Mouse (Mus musculus): ENCODE data around the gene Med12l. TPM values are rescaled to one million over a fixed set of nuclear protein-coding genes. Genes with fewer than 3 reads are reported as not detected.

Gene Med12l
- polyA plus RNA-seq, 1 experiment from 2014 or later = 2.8 TPM

- peak overlapping the region; percentile 32 for H3K4me2 ChIP-seq
- TF ChIP-seq CTCF (IDR thresholded peaks at IDR 0.05; ENCODE audit: low read depth) = no peak
- no peak for ATAC-seq (ENCODE audit: insufficient read depth)
- no peak overlapping the region for H3K27ac ChIP-seq (ENCODE audit: low read depth)
- H3K27me3 ChIP-seq (ENCODE audit: insufficient read depth, low read length) = no peaks in the 10 kb centered on the region
- no peaks in the 10 kb centered on the region for H3K36me3 ChIP-seq (ENCODE audit: insufficient read depth)
- H3K4me3 ChIP-seq (ENCODE audit: low read depth, low read length) = no peak overlapping the region
- WGBS = 65% methylated on average over 3 of the region's 3 CpGs
- peaks cover 8% of the 10 kb centered on the region for H3K4me1 ChIP-seq (ENCODE audit: insufficient read depth)
- no peak overlapping the region for H3K9ac ChIP-seq
- no peaks in the 10 kb centered on the region for H3K9me3 ChIP-seq (ENCODE audit: low read depth, low read length)
- no peak for DNase-seq
Measured at GRCm38 (mm10) chr3:59129547-59129946, 123.9 kb downstream of the Med12l start.

GRCm38 (mm10) chr3:59130431-59130830 lies 124.8 kb downstream of the Med12l start:
- Histone ChIP-seq H3K9me3 (ENCODE audit: low read depth, low read length) (no peaks in the 10 kb centered on the region), H3K27me3 (ENCODE audit: insufficient read depth, low read length) (no peaks in the 10 kb centered on the region), H3K36me3 (ENCODE audit: insufficient read depth) (no peaks in the 10 kb centered on the region), H3K9ac (no peak overlapping the region), H3K27ac (ENCODE audit: low read depth) (peak overlapping the region; percentile 48; the same call in 1 of the 2 replicates), H3K4me3 (ENCODE audit: low read depth, low read length) (no peak overlapping the region), H3K4me2 (peak overlapping the region; percentile 37), H3K4me1 (ENCODE audit: insufficient read depth) (peaks cover 8% of the 10 kb centered on the region)
- ATAC-seq (ENCODE audit: insufficient read depth) (peak; percentile 26; the same call in 1 of the 2 replicates), DNase-seq (peak; percentile 52)
- 24% methylated on average over 8 of the region's 8 CpGs for WGBS
- no peak for TF ChIP-seq CTCF (IDR thresholded peaks at IDR 0.05; ENCODE audit: low read depth)

- H3K9ac ChIP-seq = no peak overlapping the region
- H3K9me3 ChIP-seq (ENCODE audit: low read depth, low read length) = no peaks in the 10 kb centered on the region
- ATAC-seq (ENCODE audit: insufficient read depth) (peak; percentile 75), DNase-seq (peak; percentile 81)
- 19% methylated on average over 4 of the region's 4 CpGs for WGBS
- H3K27me3 ChIP-seq (ENCODE audit: insufficient read depth, low read length) = no peaks in the 10 kb centered on the region
- 0 out of 2 replicates have a peak, but pooled peaks cover 2% of the 10 kb centered on the region for H3K4me1 ChIP-seq (ENCODE audit: insufficient read depth)
- H3K4me3 ChIP-seq (ENCODE audit: low read depth, low read length) = no peak overlapping the region
- no peaks in the 10 kb centered on the region for H3K36me3 ChIP-seq (ENCODE audit: insufficient read depth)
- TF ChIP-seq CTCF (IDR thresholded peaks at IDR 0.05; ENCODE audit: low read depth) = no peak
- H3K27ac ChIP-seq (ENCODE audit: low read depth) = peak overlapping the region; percentile 48
- peak overlapping the region; percentile 37; the same call in 1 of the 2 replicates for H3K4me2 ChIP-seq
Measured at GRCm38 (mm10) chr3:59131081-59131480, 125.5 kb downstream of the Med12l start.

GRCm38 (mm10) chr3:59131966-59132365 lies 126.3 kb downstream of the Med12l start:
- TF ChIP-seq CTCF (IDR thresholded peaks at IDR 0.05; ENCODE audit: low read depth) = no peak
- ATAC-seq (ENCODE audit: insufficient read depth) = no peak

GRCm38 (mm10) chr3:59133189-59133588 lies 127.6 kb downstream of the Med12l start:
- 49% methylated on average over 5 of the region's 5 CpGs for WGBS
- no peak for ATAC-seq (ENCODE audit: insufficient read depth)
- Histone ChIP-seq H3K9ac (no peak overlapping the region), H3K4me3 (ENCODE audit: low read depth, low read length) (no peak overlapping the region), H3K9me3 (ENCODE audit: low read depth, low read length) (no peaks in the 10 kb centered on the region), H3K27ac (ENCODE audit: low read depth) (no peak overlapping the region), H3K4me2 (no peak overlapping the region), H3K36me3 (ENCODE audit: insufficient read depth) (no peaks in the 10 kb centered on the region), H3K27me3 (ENCODE audit: insufficient read depth, low read length) (no peaks in the 10 kb centered on the region), H3K4me1 (ENCODE audit: insufficient read depth) (no peaks in the 10 kb centered on the region)
- TF ChIP-seq CTCF (IDR thresholded peaks at IDR 0.05; ENCODE audit: low read depth) = no peak
- no peak for DNase-seq

More at GRCm38 (mm10) chr3:59131966-59132365, 126.3 kb downstream of the Med12l start:
- Histone ChIP-seq H3K9me3 (ENCODE audit: low read depth, low read length) (no peaks in the 10 kb centered on the region), H3K9ac (no peak overlapping the region), H3K27ac (ENCODE audit: low read depth) (no peak overlapping the region), H3K36me3 (ENCODE audit: insufficient read depth) (no peaks in the 10 kb centered on the region), H3K4me2 (no peak overlapping the region), H3K4me3 (ENCODE audit: low read depth, low read length) (no peak overlapping the region), H3K4me1 (ENCODE audit: insufficient read depth) (no peaks in the 10 kb centered on the region), H3K27me3 (ENCODE audit: insufficient read depth, low read length) (no peaks in the 10 kb centered on the region)
- no peak for DNase-seq
- 86% methylated on average over 4 of the region's 4 CpGs for WGBS

- 49% methylated on average over 5 of the region's 5 CpGs for WGBS
- DNase-seq (peak; percentile 59), ATAC-seq (ENCODE audit: insufficient read depth) (no peak)
- Histone ChIP-seq H3K4me1 (ENCODE audit: insufficient read depth) (peaks cover 5% of the 10 kb centered on the region; the same call in 1 of the 2 replicates), H3K27me3 (ENCODE audit: insufficient read depth, low read length) (no peaks in the 10 kb centered on the region), H3K9me3 (ENCODE audit: low read depth, low read length) (no peaks in the 10 kb centered on the region), H3K36me3 (ENCODE audit: insufficient read depth) (no peaks in the 10 kb centered on the region), H3K27ac (ENCODE audit: low read depth) (peak overlapping the region; percentile 33; the same call in 1 of the 2 replicates), H3K4me2 (no peak overlapping the region), H3K9ac (no peak overlapping the region), H3K4me3 (ENCODE audit: low read depth, low read length) (no peak overlapping the region)
- no peak for TF ChIP-seq CTCF (IDR thresholded peaks at IDR 0.05; ENCODE audit: low read depth)
Measured at GRCm38 (mm10) chr3:59135911-59136653, 130.5 kb downstream of the Med12l start.

GRCm38 (mm10) chr3:59138946-59139468 lies 133.4 kb downstream of the Med12l start:
- ATAC-seq (ENCODE audit: insufficient read depth) (peak; percentile 14; the same call in 1 of the 2 replicates), DNase-seq (peak; percentile 48)
- Histone ChIP-seq H3K4me3 (ENCODE audit: low read depth, low read length) (no peak overlapping the region), H3K9ac (no peak overlapping the region), H3K27me3 (ENCODE audit: insufficient read depth, low read length) (no peaks in the 10 kb centered on the region), H3K9me3 (ENCODE audit: low read depth, low read length) (no peaks in the 10 kb centered on the region), H3K36me3 (ENCODE audit: insufficient read depth) (no peaks in the 10 kb centered on the region), H3K27ac (ENCODE audit: low read depth) (peak overlapping the region; percentile 42), H3K4me1 (ENCODE audit: insufficient read depth) (peaks cover 13% of the 10 kb centered on the region; the same call in 1 of the 2 replicates), H3K4me2 (no peak overlapping the region)
- WGBS = 41% methylated on average over 12 of the region's 12 CpGs
- no peak for TF ChIP-seq CTCF (IDR thresholded peaks at IDR 0.05; ENCODE audit: low read depth)
